Mouse (Mus musculus): ENCODE measurements around the gene Ptprm. TPM values are rescaled to one million over a fixed set of nuclear protein-coding genes. Genes with fewer than 3 reads are reported as not detected.

Ptprm gene
- polyA plus RNA-seq (2012; rRNA removed) (15.8 and 16.5 TPM in 2 replicates), polyA plus RNA-seq (2014; fragmentation: Nextera tagmentation; extraction: Ambion mirVana) (21.8 and 21.9 TPM in 2 replicates)

- Histone ChIP-seq H3K36me3 (ENCODE audit: control insufficient read depth, insufficient read depth, low read length) (no peaks in the 10 kb centered on the region), H3K4me3 (replicated peaks; ENCODE audit: low read length) (peak within 1 kb of the TSS; percentile 78), H3K4me2 (replicated peaks; ENCODE audit: low read depth, low read length, severe bottlenecking) (peak within 1 kb of the TSS; percentile 69), H3K4me1 (ENCODE audit: control insufficient read depth, insufficient read depth, low read length) (peaks cover 5% of the 10 kb centered on the region; the same call in 1 of the 2 replicates), H3K9ac (ENCODE audit: low read depth, low read length, severe bottlenecking) (peak within 1 kb of the TSS; percentile 89), H3K27ac (replicated peaks; ENCODE audit: low read depth, low read length) (peak within 1 kb of the TSS; percentile 70), H3K9me3 (ENCODE audit: control insufficient read depth, low read length) (no peaks in the 10 kb centered on the region), H3K27me3 (ENCODE audit: control insufficient read depth, insufficient read depth, low read length) (no peaks in the 10 kb centered on the region)
- DNase-seq (ENCODE audit: low spot score) (peak; percentile 71), ATAC-seq (ENCODE audit: low FRiP score, low read depth) (peak; percentile 90)
- TF ChIP-seq POLR2A (IDR thresholded peaks at IDR 0.05; ENCODE audit: borderline replicate concordance, extremely low read depth, insufficient read depth, insufficient read length) = 0 out of 2 replicates have a peak, but pooled peaks have one; percentile 50
- WGBS = under 1% methylated on average over 53 of the region's 73 CpGs
Measured at GRCm38 (mm10) chr17:67354451-67355011, at the start of gene Ptprm. Gene Ptprm, minus strand, starts transcription at chr17:67354457.

- H3K9ac ChIP-seq (ENCODE audit: low read depth, low read length, severe bottlenecking) = no peak overlapping the region
- H3K4me3 ChIP-seq (replicated peaks; ENCODE audit: low read length) = no peak overlapping the region
- no peak for TF ChIP-seq POLR2A (IDR thresholded peaks at IDR 0.05; ENCODE audit: borderline replicate concordance, extremely low read depth, insufficient read depth, insufficient read length)
- DNase-seq (ENCODE audit: low spot score) (no peak), ATAC-seq (ENCODE audit: low FRiP score, low read depth) (no peak)
- no peak overlapping the region for H3K27ac ChIP-seq (replicated peaks; ENCODE audit: low read depth, low read length)
- H3K27me3 ChIP-seq (ENCODE audit: control insufficient read depth, insufficient read depth, low read length) = no peaks in the 10 kb centered on the region
- no peaks in the 10 kb centered on the region for H3K36me3 ChIP-seq (ENCODE audit: control insufficient read depth, insufficient read depth, low read length)
- 81% methylated on average over 2 of the region's 2 CpGs for WGBS
- no peak overlapping the region for H3K4me2 ChIP-seq (replicated peaks; ENCODE audit: low read depth, low read length, severe bottlenecking)
- H3K4me1 ChIP-seq (ENCODE audit: control insufficient read depth, insufficient read depth, low read length) = peaks cover 4% of the 10 kb centered on the region
- no peaks in the 10 kb centered on the region for H3K9me3 ChIP-seq (ENCODE audit: control insufficient read depth, low read length)
Measured at GRCm38 (mm10) chr17:67396205-67396604, 41.9 kb upstream of the Ptprm start.

GRCm38 (mm10) chr17:67390851-67391250 lies 36.6 kb upstream of the Ptprm start:
- Histone ChIP-seq H3K36me3 (ENCODE audit: control insufficient read depth, insufficient read depth, low read length) (no peaks in the 10 kb centered on the region), H3K27me3 (ENCODE audit: control insufficient read depth, insufficient read depth, low read length) (no peaks in the 10 kb centered on the region), H3K27ac (replicated peaks; ENCODE audit: low read depth, low read length) (no peak overlapping the region), H3K4me2 (replicated peaks; ENCODE audit: low read depth, low read length, severe bottlenecking) (no peak overlapping the region), H3K9me3 (ENCODE audit: control insufficient read depth, low read length) (no peaks in the 10 kb centered on the region), H3K4me1 (ENCODE audit: control insufficient read depth, insufficient read depth, low read length) (peaks cover 4% of the 10 kb centered on the region), H3K4me3 (replicated peaks; ENCODE audit: low read length) (no peak overlapping the region), H3K9ac (ENCODE audit: low read depth, low read length, severe bottlenecking) (no peak overlapping the region)
- DNase-seq (ENCODE audit: low spot score) = no peak
- TF ChIP-seq POLR2A (IDR thresholded peaks at IDR 0.05; ENCODE audit: borderline replicate concordance, extremely low read depth, insufficient read depth, insufficient read length) = no peak
- no peak for ATAC-seq (ENCODE audit: low FRiP score, low read depth)
- WGBS = 63% methylated on average over 5 of the region's 5 CpGs

GRCm38 (mm10) chr17:67388171-67388570 lies 33.9 kb upstream of the Ptprm start:
- Histone ChIP-seq H3K27me3 (ENCODE audit: control insufficient read depth, insufficient read depth, low read length) (no peaks in the 10 kb centered on the region), H3K27ac (replicated peaks; ENCODE audit: low read depth, low read length) (no peak overlapping the region), H3K4me3 (replicated peaks; ENCODE audit: low read length) (no peak overlapping the region), H3K4me1 (ENCODE audit: control insufficient read depth, insufficient read depth, low read length) (peaks cover 3% of the 10 kb centered on the region), H3K9ac (ENCODE audit: low read depth, low read length, severe bottlenecking) (no peak overlapping the region), H3K9me3 (ENCODE audit: control insufficient read depth, low read length) (no peaks in the 10 kb centered on the region), H3K36me3 (ENCODE audit: control insufficient read depth, insufficient read depth, low read length) (no peaks in the 10 kb centered on the region), H3K4me2 (replicated peaks; ENCODE audit: low read depth, low read length, severe bottlenecking) (no peak overlapping the region)
- DNase-seq (ENCODE audit: low spot score) (no peak), ATAC-seq (ENCODE audit: low FRiP score, low read depth) (no peak)
- WGBS = 85% methylated on average over 7 of the region's 7 CpGs
- TF ChIP-seq POLR2A (IDR thresholded peaks at IDR 0.05; ENCODE audit: borderline replicate concordance, extremely low read depth, insufficient read depth, insufficient read length) = no peak

GRCm38 (mm10) chr17:67385286-67385685 lies 31.0 kb upstream of the Ptprm start:
- no peaks in the 10 kb centered on the region for H3K4me1 ChIP-seq (ENCODE audit: control insufficient read depth, insufficient read depth, low read length)
- no peak overlapping the region for H3K27ac ChIP-seq (replicated peaks; ENCODE audit: low read depth, low read length)
- no peak overlapping the region for H3K4me3 ChIP-seq (replicated peaks; ENCODE audit: low read length)
- H3K36me3 ChIP-seq (ENCODE audit: control insufficient read depth, insufficient read depth, low read length) = no peaks in the 10 kb centered on the region
- H3K4me2 ChIP-seq (replicated peaks; ENCODE audit: low read depth, low read length, severe bottlenecking) = no peak overlapping the region
- no peak for ATAC-seq (ENCODE audit: low FRiP score, low read depth)
- 74% methylated on average over 6 of the region's 6 CpGs for WGBS
- no peaks in the 10 kb centered on the region for H3K27me3 ChIP-seq (ENCODE audit: control insufficient read depth, insufficient read depth, low read length)
- no peaks in the 10 kb centered on the region for H3K9me3 ChIP-seq (ENCODE audit: control insufficient read depth, low read length)
- H3K9ac ChIP-seq (ENCODE audit: low read depth, low read length, severe bottlenecking) = no peak overlapping the region
- TF ChIP-seq POLR2A (IDR thresholded peaks at IDR 0.05; ENCODE audit: borderline replicate concordance, extremely low read depth, insufficient read depth, insufficient read length) = no peak
- DNase-seq (ENCODE audit: low spot score) = no peak

All from limb, embryonic 14.5 days (tissue).